Mouse (Mus musculus) heart, postnatal 25 days (tissue): ENCODE results near the gene Olfr914. TPM values are rescaled to one million over a fixed set of nuclear protein-coding genes. Genes with fewer than 3 reads are reported as not detected.

Experiments
- DNase-seq: peaks from one replicate; pipeline ENCODE4 v3.0.0; 2022; ENCODE audit warnings: low spot score
- intact Hi-C: fragments of 180-260 bp; cut with DNase I; formaldehyde crosslinking; loops from one replicate; pipeline ENCODE4 v1.15.1; 2025
- total RNA-seq, 2 experiments: library from RNA; stranded (reverse); gene quantifications; 2 replicates each; pipeline ENCODE4 v1.2.3; 2021

The Olfr914 gene
- not detected for total RNA-seq

- intact Hi-C loops, result no loop called here
- DNase-seq, result no peak
Observed at GRCm38 (mm10) chr9:38604802-38605201, at the start of gene Olfr914. Gene Olfr914 (plus strand): TSS chr9:38605102.

GRCm38 (mm10) chr9:38579878-38580277 is 25.0 kb upstream of the Olfr914 start, which contains the start of gene Olfr912:
Gene Olfr912 (plus strand): TSS chr9:38580178.
- intact Hi-C loops, result no loop called here
- no peak for DNase-seq

DNA sequence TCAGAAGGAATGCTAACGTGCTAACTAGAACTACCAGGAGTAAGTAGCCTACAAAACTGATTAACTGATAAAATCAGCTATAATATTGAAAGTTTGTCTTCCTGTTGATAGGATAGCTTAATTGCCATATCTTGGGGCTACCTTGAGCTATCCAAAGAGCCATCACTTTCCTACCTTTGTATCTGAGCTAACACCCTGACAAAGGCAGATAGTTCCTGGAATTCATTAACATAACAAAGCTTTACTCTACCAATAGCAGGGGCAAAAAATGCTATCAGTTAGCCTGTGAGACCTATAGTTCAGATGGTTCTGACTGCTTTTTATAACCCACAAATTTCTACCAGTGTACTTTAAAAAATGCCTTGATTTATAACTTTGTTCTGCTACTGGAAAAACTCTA is 13.8 kb upstream of the Olfr914 start:
- intact Hi-C loops, result no loop called here
- no peak for DNase-seq

GRCm38 (mm10) chr9:38592459-38592858 is 12.4 kb upstream of the Olfr914 start, which contains the start of gene Olfr913:
Gene Olfr913 (plus strand): TSS chr9:38592759.
- intact Hi-C loops, result no loop called here
- DNase-seq, result no peak

GRCm38 (mm10) chr9:38632406-38632805 is 27.5 kb downstream of the Olfr914 start:
- intact Hi-C loops, result no loop called here
- no peak for DNase-seq

DNA sequence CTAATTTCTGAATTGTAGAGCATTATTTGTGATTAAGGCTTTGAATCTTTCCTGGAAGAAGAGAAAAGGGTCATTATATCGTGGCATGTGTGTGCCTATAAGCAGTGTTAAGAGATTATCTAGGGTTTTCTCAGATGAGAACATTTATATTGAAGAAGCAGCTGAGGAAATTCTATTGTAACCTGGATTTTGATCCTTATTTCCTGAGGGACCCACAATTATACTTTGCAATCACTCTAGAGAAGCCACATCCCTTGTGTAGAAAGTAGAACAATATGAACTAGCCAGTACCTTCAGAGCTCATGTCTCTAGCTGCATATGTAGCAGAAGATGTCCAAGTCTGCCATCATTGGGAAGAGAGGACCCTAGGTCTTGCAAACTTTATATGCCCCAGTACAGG is 54.9 kb downstream of the Olfr914 start, which contains the start of gene Olfr916:
Gene Olfr916 (minus strand): TSS at position 101 of the 400 bp plus-strand sequence.
- intact Hi-C loops, result no loop called here
- DNase-seq, result no peak

Other genes with a start within 250 kb of the Olfr914 start
- not detected for gene Olfr250, start 238.2 kb upstream of the Olfr914 start, total RNA-seq
- gene Olfr251, start 228.0 kb upstream of the Olfr914 start, total RNA-seq, result not detected
- not detected for gene Olfr147, start 203.4 kb upstream of the Olfr914 start, total RNA-seq
- not detected for gene Olfr901, start 175.6 kb upstream of the Olfr914 start, total RNA-seq
- not detected for gene Olfr902, start 157.4 kb upstream of the Olfr914 start, total RNA-seq
- gene Olfr904, start 142.0 kb upstream of the Olfr914 start, total RNA-seq, result not detected
- not detected for gene Olfr905, start 134.0 kb upstream of the Olfr914 start, total RNA-seq
- not detected for gene Olfr906, start 118.0 kb upstream of the Olfr914 start, total RNA-seq
- gene Olfr907, start 109.3 kb upstream of the Olfr914 start, total RNA-seq, result not detected
- gene Olfr911-ps1, start 83.5 kb upstream of the Olfr914 start, total RNA-seq, result not detected
- not detected for gene Olfr910, start 67.3 kb upstream of the Olfr914 start, total RNA-seq
- gene Olfr912, start 24.9 kb upstream of the Olfr914 start, total RNA-seq, result not detected
- gene Olfr913, start 12.3 kb upstream of the Olfr914 start, total RNA-seq, result not detected
- gene Olfr916, start 54.8 kb downstream of the Olfr914 start, total RNA-seq, result not detected
- gene Olfr917, start 60.7 kb downstream of the Olfr914 start, total RNA-seq, result not detected
- gene Olfr918, start 69.5 kb downstream of the Olfr914 start, total RNA-seq, result not detected
- not detected for gene Olfr919, start 98.6 kb downstream of the Olfr914 start, total RNA-seq
- gene Vwa5a, start 113.2 kb downstream of the Olfr914 start, total RNA-seq, result 10 to 100 TPM; 28.7 to 33.5 TPM
- under 1 TPM; 0.06 to 0.08 TPM for gene Olfr920, start 147.2 kb downstream of the Olfr914 start, total RNA-seq
- not detected for gene Olfr921, start 168.0 kb downstream of the Olfr914 start, total RNA-seq
- not detected for gene Olfr922, start 209.5 kb downstream of the Olfr914 start, total RNA-seq
- not detected for gene Olfr923, start 221.4 kb downstream of the Olfr914 start, total RNA-seq
- gene Olfr924, start 239.3 kb downstream of the Olfr914 start, total RNA-seq, result not detected
- gene Olfr26, start 250.0 kb downstream of the Olfr914 start, total RNA-seq, result not detected